Mouse (Mus musculus): ENCODE data around the gene Prdm10. TPM values are rescaled to one million over a fixed set of nuclear protein-coding genes. Genes with fewer than 3 reads are reported as not detected.

Gene Prdm10
- polyA plus RNA-seq (2016; fragmentation: Nextera tagmentation; extraction: Ambion mirVana) = 8.7 and 9.1 TPM in 2 replicates

- under 1% methylated on average over 32 of the region's 45 CpGs for WGBS
Measured at GRCm38 (mm10) chr9:31280366-31281010, at the start of gene Prdm10. Gene Prdm10 (plus strand): TSS chr9:31280538.

GRCm38 (mm10) chr9:31235030-31235429 is 45.3 kb upstream of the Prdm10 start:
- no peak for ATAC-seq (ENCODE audit: low FRiP score)
- 73% methylated on average over 4 of the region's 4 CpGs for WGBS
- H3K9ac ChIP-seq = no peak overlapping the region
- H3K27me3 ChIP-seq = no peaks in the 10 kb centered on the region
- H3K4me3 ChIP-seq = no peak overlapping the region
- H3K4me1 ChIP-seq = peaks cover 9% of the 10 kb centered on the region
- H3K9me3 ChIP-seq (replicated peaks) = no peaks in the 10 kb centered on the region
- H3K36me3 ChIP-seq = no peaks in the 10 kb centered on the region
- H3K27ac ChIP-seq = no peak overlapping the region
- H3K4me2 ChIP-seq (replicated peaks) = no peak overlapping the region

More at GRCm38 (mm10) chr9:31280366-31281010, at the start of gene Prdm10:
- Histone ChIP-seq H3K27me3 (no peaks in the 10 kb centered on the region), H3K36me3 (no peaks in the 10 kb centered on the region), H3K27ac (peak within 1 kb of the TSS; percentile 99), H3K9me3 (replicated peaks) (no peaks in the 10 kb centered on the region), H3K4me3 (peak within 1 kb of the TSS; percentile 80), H3K9ac (peak within 1 kb of the TSS; percentile 97), H3K4me1 (peaks cover 18% of the 10 kb centered on the region), H3K4me2 (replicated peaks) (peak within 1 kb of the TSS; percentile 73)
- ATAC-seq (ENCODE audit: low FRiP score) = peak; percentile 94

GRCm38 (mm10) chr9:31235489-31235888 is 44.8 kb upstream of the Prdm10 start:
- Histone ChIP-seq H3K4me2 (replicated peaks) (no peak overlapping the region), H3K9me3 (replicated peaks) (no peaks in the 10 kb centered on the region), H3K4me3 (no peak overlapping the region), H3K27ac (no peak overlapping the region), H3K9ac (no peak overlapping the region), H3K4me1 (peaks cover 9% of the 10 kb centered on the region), H3K27me3 (no peaks in the 10 kb centered on the region), H3K36me3 (no peaks in the 10 kb centered on the region)
- WGBS = 83% methylated on average over 9 of the region's 9 CpGs
- ATAC-seq (ENCODE audit: low FRiP score) = no peak

- Histone ChIP-seq H3K9me3 (replicated peaks) (no peaks in the 10 kb centered on the region), H3K4me2 (replicated peaks) (no peak overlapping the region), H3K4me1 (peaks cover 9% of the 10 kb centered on the region), H3K4me3 (no peak overlapping the region), H3K36me3 (no peaks in the 10 kb centered on the region), H3K27ac (no peak overlapping the region), H3K9ac (no peak overlapping the region), H3K27me3 (no peaks in the 10 kb centered on the region)
- WGBS = 79% methylated on average over 5 of the region's 5 CpGs
- ATAC-seq (ENCODE audit: low FRiP score) = no peak
Measured at GRCm38 (mm10) chr9:31236079-31236478, 44.3 kb upstream of the Prdm10 start.

- 84% methylated on average over 2 of the region's 2 CpGs for WGBS
- Histone ChIP-seq H3K27ac (no peak overlapping the region), H3K36me3 (no peaks in the 10 kb centered on the region), H3K27me3 (no peaks in the 10 kb centered on the region), H3K4me3 (no peak overlapping the region), H3K9me3 (replicated peaks) (no peaks in the 10 kb centered on the region), H3K4me2 (replicated peaks) (no peak overlapping the region), H3K4me1 (no peaks in the 10 kb centered on the region), H3K9ac (no peak overlapping the region)
- no peak for ATAC-seq (ENCODE audit: low FRiP score)
Measured at GRCm38 (mm10) chr9:31238526-31238925, 41.8 kb upstream of the Prdm10 start.

- ATAC-seq (ENCODE audit: low FRiP score) = no peak
- Histone ChIP-seq H3K36me3 (no peaks in the 10 kb centered on the region), H3K9me3 (replicated peaks) (no peaks in the 10 kb centered on the region), H3K27ac (no peak overlapping the region), H3K9ac (no peak overlapping the region), H3K27me3 (no peaks in the 10 kb centered on the region), H3K4me2 (replicated peaks) (no peak overlapping the region), H3K4me1 (no peaks in the 10 kb centered on the region), H3K4me3 (no peak overlapping the region)
- 98% methylated on average over 2 of the region's 2 CpGs for WGBS
Measured at GRCm38 (mm10) chr9:31239551-31239950, 40.8 kb upstream of the Prdm10 start.

GRCm38 (mm10) chr9:31240522-31241207 is 39.7 kb upstream of the Prdm10 start:
- H3K27ac ChIP-seq = no peak overlapping the region
- 86% methylated on average over 8 of the region's 8 CpGs for WGBS
- H3K9ac ChIP-seq = no peak overlapping the region
- H3K9me3 ChIP-seq (replicated peaks) = no peaks in the 10 kb centered on the region
- no peaks in the 10 kb centered on the region for H3K4me1 ChIP-seq
- no peak overlapping the region for H3K4me2 ChIP-seq (replicated peaks)
- H3K36me3 ChIP-seq = no peaks in the 10 kb centered on the region
- no peaks in the 10 kb centered on the region for H3K27me3 ChIP-seq
- no peak for ATAC-seq (ENCODE audit: low FRiP score)
- no peak overlapping the region for H3K4me3 ChIP-seq

GRCm38 (mm10) chr9:31241208-31241699 is 39.1 kb upstream of the Prdm10 start:
- H3K9me3 ChIP-seq (replicated peaks) = no peaks in the 10 kb centered on the region
- H3K4me2 ChIP-seq (replicated peaks) = no peak overlapping the region
- no peak for ATAC-seq (ENCODE audit: low FRiP score)
- no peaks in the 10 kb centered on the region for H3K36me3 ChIP-seq
- no peaks in the 10 kb centered on the region for H3K27me3 ChIP-seq
- no peak overlapping the region for H3K9ac ChIP-seq
- no peaks in the 10 kb centered on the region for H3K4me1 ChIP-seq
- 82% methylated on average over 7 of the region's 7 CpGs for WGBS
- H3K27ac ChIP-seq = no peak overlapping the region
- no peak overlapping the region for H3K4me3 ChIP-seq

- H3K9ac ChIP-seq = no peak overlapping the region
- WGBS = 78% methylated on average over 18 of the region's 18 CpGs
- no peak for ATAC-seq (ENCODE audit: low FRiP score)
- H3K4me2 ChIP-seq (replicated peaks) = no peak overlapping the region
- H3K27ac ChIP-seq = no peak overlapping the region
- no peaks in the 10 kb centered on the region for H3K36me3 ChIP-seq
- no peaks in the 10 kb centered on the region for H3K9me3 ChIP-seq (replicated peaks)
- H3K27me3 ChIP-seq = no peaks in the 10 kb centered on the region
- H3K4me3 ChIP-seq = no peak overlapping the region
- peaks cover 4% of the 10 kb centered on the region; the same call in 1 of the 2 replicates for H3K4me1 ChIP-seq
Measured at GRCm38 (mm10) chr9:31243306-31243938, 36.9 kb upstream of the Prdm10 start.

- no peak for ATAC-seq (ENCODE audit: low FRiP score)
- H3K4me3 ChIP-seq = no peak overlapping the region
- no peak overlapping the region for H3K27ac ChIP-seq
- H3K4me1 ChIP-seq = peaks cover 4% of the 10 kb centered on the region; the same call in 1 of the 2 replicates
- H3K9ac ChIP-seq = no peak overlapping the region
- no peaks in the 10 kb centered on the region for H3K36me3 ChIP-seq
- no peaks in the 10 kb centered on the region for H3K27me3 ChIP-seq
- no peaks in the 10 kb centered on the region for H3K9me3 ChIP-seq (replicated peaks)
- H3K4me2 ChIP-seq (replicated peaks) = no peak overlapping the region
- whole genome bisulfite sequencing = 78% methylated on average over 5 of the region's 5 CpGs
Measured at GRCm38 (mm10) chr9:31243939-31244333, 36.4 kb upstream of the Prdm10 start.

GRCm38 (mm10) chr9:31245006-31245405 is 35.3 kb upstream of the Prdm10 start:
- no peak for ATAC-seq (ENCODE audit: low FRiP score)
- H3K9ac ChIP-seq = no peak overlapping the region
- H3K4me3 ChIP-seq = no peak overlapping the region
- no peak overlapping the region for H3K27ac ChIP-seq
- no peak overlapping the region for H3K4me2 ChIP-seq (replicated peaks)
- no peaks in the 10 kb centered on the region for H3K9me3 ChIP-seq (replicated peaks)
- H3K4me1 ChIP-seq = peaks cover 4% of the 10 kb centered on the region; the same call in 1 of the 2 replicates
- 91% methylated on average over 6 of the region's 6 CpGs for whole genome bisulfite sequencing
- no peaks in the 10 kb centered on the region for H3K36me3 ChIP-seq
- H3K27me3 ChIP-seq = no peaks in the 10 kb centered on the region

GRCm38 (mm10) chr9:31246421-31246820 is 33.9 kb upstream of the Prdm10 start:
- Histone ChIP-seq H3K9ac (no peak overlapping the region), H3K9me3 (replicated peaks) (no peaks in the 10 kb centered on the region), H3K36me3 (no peaks in the 10 kb centered on the region), H3K27me3 (no peaks in the 10 kb centered on the region), H3K4me1 (peaks cover 4% of the 10 kb centered on the region; the same call in 1 of the 2 replicates), H3K4me2 (replicated peaks) (no peak overlapping the region), H3K4me3 (no peak overlapping the region), H3K27ac (no peak overlapping the region)
- ATAC-seq (ENCODE audit: low FRiP score) = peak; percentile 54; the same call in 1 of the 2 replicates
- WGBS = 64% methylated on average over 6 of the region's 6 CpGs
